Mouse (Mus musculus) regulatory T cell (primary cell): ENCODE measurements at regions not wholly inside any gene's neighbourhood (a gene's known extent, or its start where the extent isn't known, plus 50 kb on each side); places are given as distances from the start of the nearest gene placed in this dataset.

Experiments
- in situ Hi-C: fragments of 300-600 bp; cut with MboI, MseI; formaldehyde crosslinking; loops from one replicate; pipeline ENCODE4 v1.15.1; 2025; ENCODE audit warnings: high pct_unique_total_duplicates

- in situ Hi-C loops: no loop called here
Measured at GRCm38 (mm10) chr10:100685748-100686147, 95.5 kb downstream of the 1700017N19Rik start.

- in situ Hi-C loops: no loop called here
Measured at GRCm38 (mm10) chr10:100695944-100696343, 105.7 kb downstream of the 1700017N19Rik start.

GRCm38 (mm10) chr10:100699206-100699605 lies 108.9 kb downstream of the 1700017N19Rik start:
- in situ Hi-C loops: no loop called here

DNA sequence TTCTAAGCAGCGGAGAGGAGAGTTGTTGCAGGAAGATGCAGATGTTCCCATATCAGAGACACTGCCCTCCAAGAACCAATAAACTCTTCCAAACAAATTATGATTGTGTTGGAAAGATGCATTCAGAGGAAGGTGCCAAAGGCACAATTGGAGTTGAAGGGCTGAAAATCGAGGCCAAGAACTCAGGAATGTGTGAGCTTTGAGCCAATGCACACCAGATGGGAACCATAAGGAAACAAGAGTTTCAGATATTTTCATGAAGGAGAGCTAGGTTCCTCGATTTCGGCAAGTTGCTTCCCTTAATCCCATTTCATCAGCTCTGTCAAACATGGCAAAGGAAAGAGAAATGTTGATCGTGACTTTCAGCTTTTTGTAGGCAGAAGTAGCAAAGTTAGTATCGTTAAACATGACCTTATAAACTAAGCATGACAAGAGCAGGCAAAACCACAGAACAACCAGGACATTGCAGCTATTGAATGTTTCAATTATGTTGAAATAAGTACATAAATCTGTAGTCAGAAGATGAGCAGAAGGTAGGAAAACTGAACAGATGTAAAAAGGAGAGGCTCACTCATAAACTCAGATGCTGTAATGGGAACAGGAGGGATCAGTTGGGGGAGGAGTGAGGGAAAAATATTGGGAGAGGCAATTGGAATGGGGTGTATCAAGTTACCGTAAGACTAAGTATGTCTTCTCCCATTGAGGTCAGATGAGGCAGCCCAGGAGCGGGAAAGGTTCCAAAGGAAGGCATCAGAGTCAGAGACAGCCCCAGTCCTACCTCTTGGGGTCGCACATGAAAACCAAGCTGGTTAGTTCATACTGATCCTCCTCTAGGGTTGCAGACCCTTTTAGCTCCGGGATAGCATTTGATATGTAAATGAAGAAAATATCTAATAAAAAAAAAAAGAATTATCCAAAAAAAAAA lies 110.3 kb downstream of the 1700017N19Rik start:
- in situ Hi-C loops: no loop called here

- in situ Hi-C loops: no loop called here
Measured at GRCm38 (mm10) chr10:100701938-100702337, 111.7 kb downstream of the 1700017N19Rik start.

- in situ Hi-C loops: no loop called here
Measured at GRCm38 (mm10) chr10:100716084-100716667, 125.9 kb downstream of the 1700017N19Rik start.

- in situ Hi-C loops: no loop called here
Measured at GRCm38 (mm10) chr10:100718574-100718973, 128.3 kb downstream of the 1700017N19Rik start.

- in situ Hi-C loops: loop anchor here (10.0 kb wide), 2 partner anchors 1556 to 1704 kb away; no protein-coding TSS in a partner anchor
Measured at GRCm38 (mm10) chr10:100741269-100741668, 151.0 kb downstream of the 1700017N19Rik start.

DNA sequence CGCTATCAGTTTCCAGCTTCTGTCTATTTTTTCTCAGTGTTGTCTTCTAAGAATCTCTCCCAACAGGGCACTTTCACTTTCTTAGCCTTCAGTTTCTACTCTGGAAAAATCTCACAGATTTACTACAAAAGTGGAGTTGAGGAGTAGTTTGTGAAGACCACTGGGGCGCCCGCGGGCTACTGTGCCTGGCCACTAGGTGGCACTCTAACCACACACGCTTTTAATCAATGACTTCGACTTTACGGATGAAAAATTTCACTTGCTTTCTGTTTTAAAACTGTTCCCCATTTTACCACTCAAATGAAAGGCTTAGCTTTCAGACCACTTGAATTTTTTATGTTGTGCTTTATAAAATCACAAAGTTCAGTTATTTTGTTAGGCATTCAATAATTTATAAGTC lies 151.8 kb downstream of the 1700017N19Rik start:
- in situ Hi-C loops: loop anchor here (10.0 kb wide), 2 partner anchors 1557 to 1703 kb away; no protein-coding TSS in a partner anchor

GRCm38 (mm10) chr10:100746151-100746550 lies 155.9 kb downstream of the 1700017N19Rik start:
- in situ Hi-C loops: loop anchor here (10.0 kb wide), 2 partner anchors 1561 to 1699 kb away; no protein-coding TSS in a partner anchor

DNA sequence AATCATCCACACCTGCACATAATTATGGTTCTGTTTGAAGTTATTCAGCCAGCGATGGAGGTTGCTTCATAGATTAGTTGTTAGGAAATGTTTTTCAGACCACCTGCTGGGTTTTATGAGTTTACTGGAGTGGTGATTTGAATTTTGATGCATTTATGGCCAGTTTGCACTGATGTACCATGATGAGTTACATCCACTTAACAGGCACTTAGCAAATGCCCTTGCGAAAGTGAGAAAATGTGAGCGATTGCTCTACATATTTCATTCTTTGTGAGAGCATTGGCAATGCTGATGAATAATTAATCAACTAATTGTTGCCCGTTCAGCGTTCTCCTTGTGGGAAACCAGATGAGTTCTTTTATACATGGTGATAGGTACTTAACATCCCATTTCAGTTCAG lies 164.7 kb downstream of the 1700017N19Rik start:
- in situ Hi-C loops: no loop called here

DNA sequence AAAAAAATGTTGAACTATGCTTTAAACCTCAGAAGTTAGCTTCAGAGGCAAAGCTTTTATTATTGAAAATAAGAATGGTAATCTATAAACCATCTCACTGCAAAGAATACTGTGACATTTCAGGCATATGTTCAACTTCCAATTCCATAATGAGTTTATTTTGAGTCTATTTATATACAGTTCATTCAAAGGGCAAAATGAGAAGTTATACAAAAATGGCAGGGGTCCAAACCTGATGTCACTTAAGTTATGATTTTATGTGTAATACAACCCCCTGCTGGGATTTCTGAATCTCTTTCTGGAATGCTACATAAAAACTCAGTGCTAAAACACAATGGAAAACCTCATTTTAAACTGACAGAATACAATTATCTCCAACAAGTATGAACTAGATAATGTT lies 184.0 kb downstream of the 1700017N19Rik start:
- in situ Hi-C loops: no loop called here

DNA sequence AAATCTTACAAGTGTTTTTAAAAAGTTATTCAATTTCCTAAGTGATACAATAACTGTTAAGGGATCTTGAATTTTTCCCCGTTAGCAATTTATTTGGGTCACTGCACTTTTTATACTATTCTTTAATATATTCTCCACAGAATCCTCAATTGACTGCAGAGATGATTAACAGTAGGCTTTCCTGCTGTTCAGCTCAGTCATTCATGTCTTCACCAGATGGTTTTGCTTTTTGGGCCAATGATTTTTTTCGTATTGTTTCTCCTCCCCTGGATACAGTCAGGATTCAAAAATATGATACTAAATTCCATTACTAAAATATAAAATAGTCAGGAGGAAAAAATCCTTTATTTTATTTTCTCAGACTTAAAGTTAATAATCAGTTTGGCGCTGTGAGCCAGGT lies 201.9 kb downstream of the 1700017N19Rik start:
- in situ Hi-C loops: no loop called here

GRCm38 (mm10) chr10:100792569-100792968 lies 202.3 kb downstream of the 1700017N19Rik start:
- in situ Hi-C loops: no loop called here

DNA sequence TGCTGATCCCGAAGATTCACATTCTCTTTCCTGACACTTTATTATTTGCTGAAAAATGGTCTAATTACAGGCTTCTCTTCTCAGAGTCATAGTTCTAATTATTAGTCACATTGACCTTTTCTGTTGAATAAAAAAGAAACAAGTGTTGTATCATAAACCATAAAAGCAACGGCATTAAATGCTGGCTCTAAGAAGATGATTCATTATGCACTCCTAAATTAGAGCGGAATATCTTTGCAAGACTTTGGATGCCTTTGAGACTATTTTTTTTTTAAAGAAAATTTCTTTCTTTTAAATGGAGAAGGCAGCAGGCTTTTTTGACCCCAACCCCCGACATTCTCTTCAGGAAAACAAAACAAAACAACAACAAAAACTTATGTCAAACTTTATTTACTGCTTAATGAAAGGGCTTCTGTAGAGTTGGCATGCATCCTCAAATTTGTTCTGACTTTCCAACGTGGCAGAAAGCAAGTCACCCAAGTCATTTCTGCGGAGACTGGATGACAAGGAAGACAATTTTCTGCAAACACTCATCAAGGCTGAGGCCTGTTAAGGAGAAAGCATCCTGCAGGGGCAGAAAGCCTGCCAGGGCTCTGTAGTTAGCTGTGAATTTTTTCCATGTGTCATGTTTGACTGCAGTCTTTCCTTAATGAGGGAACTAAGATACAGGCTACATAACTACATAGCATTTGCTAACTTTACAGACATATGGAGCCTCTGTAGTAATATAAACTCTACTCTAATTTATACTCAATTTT lies 205.1 kb downstream of the 1700017N19Rik start:
- in situ Hi-C loops: no loop called here

DNA sequence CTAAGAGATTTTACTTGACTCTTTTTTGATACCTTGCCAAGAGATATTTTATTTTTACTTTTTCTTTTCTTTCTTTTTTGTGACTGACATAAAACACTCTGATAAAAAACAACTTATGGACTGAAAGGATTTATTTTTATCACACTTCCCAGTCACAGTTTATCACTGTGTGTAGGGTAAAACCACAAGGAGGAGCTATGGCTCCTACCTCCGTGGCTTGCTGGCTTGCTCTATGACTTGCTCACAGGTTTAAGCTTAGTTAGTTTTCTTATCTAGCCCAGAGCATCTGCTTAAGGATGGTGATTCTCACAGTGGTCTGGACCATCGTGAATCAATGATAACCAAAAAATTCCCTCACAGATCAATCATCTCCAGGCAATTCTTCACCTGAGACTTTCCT lies 221.4 kb downstream of the 1700017N19Rik start:
- in situ Hi-C loops: no loop called here

- in situ Hi-C loops: no loop called here
Measured at GRCm38 (mm10) chr10:100834794-100835193, 244.5 kb downstream of the 1700017N19Rik start.

DNA sequence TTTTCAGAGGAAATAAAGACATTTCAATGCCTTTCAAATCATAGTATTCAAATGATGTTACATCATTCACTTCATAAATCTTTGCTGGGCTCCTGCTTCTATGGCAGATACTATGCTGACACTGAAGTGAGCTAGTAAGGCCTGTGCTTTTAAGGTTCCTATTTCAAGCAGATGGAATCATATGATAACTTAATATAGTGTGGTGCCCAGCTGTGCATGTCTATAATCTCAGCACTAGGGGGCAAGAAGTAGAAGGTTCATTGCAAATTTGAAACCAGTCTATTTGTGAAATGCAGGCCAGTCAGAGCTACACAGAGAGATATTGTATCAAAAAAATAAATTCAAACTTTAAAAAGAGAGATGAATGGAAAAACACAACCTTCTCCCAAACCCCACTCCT lies 262.9 kb downstream of the 1700017N19Rik start:
- in situ Hi-C loops: no loop called here

- in situ Hi-C loops: no loop called here
Measured at GRCm38 (mm10) chr10:100856509-100856908, 266.2 kb downstream of the 1700017N19Rik start.

DNA sequence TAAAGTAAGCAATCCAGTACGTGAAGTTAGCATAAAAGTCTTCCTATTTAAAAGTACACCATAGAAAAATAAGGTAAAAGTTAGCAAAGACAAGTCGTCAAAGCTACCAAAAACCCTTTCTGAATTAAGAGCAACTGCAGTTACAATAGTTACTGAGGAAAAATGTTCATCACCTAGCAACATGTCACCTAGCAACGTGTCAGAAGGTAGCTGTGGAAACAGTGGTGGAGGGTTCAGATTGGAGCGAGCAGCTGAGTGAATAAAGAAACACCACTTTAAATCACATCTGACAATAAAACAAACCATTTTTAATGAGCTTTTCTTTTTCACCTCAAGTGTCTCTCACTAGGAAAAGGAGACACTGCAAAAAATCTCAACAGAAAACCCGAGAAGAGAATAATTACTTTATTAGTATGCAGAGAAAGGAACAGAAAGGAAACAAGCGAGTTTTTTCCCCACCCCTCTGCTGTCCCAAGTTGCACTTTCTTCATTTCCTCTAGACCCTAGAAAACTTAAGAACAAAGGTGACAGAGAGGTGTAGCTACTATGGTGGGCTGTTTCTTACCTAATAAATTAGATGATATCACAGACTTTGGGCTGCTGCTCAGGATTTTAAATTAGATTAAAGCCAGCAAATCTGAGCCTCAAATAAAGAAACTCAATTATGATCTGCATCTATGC lies 275.4 kb downstream of the 1700017N19Rik start:
- in situ Hi-C loops: no loop called here

- in situ Hi-C loops: no loop called here
Measured at GRCm38 (mm10) chr10:100868360-100868916, 278.2 kb downstream of the 1700017N19Rik start.
